ENCODE assay signal across 16 mouse cellular contexts in the genomic region with DNA sequence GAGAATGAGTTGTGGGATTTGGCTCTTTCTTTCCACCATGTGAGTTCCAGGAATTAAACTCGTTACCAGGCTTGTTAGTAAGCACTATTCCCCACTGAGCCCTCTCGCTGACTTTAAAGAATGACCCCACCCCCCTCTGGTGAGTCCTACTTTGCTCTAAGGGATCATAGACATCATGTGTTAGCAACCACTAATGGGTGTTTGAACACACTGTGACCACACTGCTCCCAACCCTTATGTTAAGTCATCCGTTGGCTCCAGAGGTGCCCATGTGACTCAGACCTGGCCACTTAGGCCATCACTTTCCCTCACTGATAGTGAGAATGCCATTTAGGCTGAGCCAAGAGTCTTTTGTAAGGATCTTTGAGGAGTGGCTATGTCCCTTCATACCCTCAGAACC. TPM values are rescaled to one million over a fixed set of nuclear protein-coding genes. Genes with fewer than 3 reads are reported as not detected.
DNase-seq lines count a peak whose midpoint lies in the region; ATAC-seq and TF ChIP-seq lines count a peak whose summit lies in the region.
"Had no signal": no experiment of that assay in that cellular context is flagged by ENCODE, and none has a peak within 500 bp of the region (broad histone marks: within the 10 kb centered on the region; RNA-seq: fewer than 3 reads in every experiment).

No protein-coding gene starts in this region.

- H3K9me3 ChIP-seq in liver, embryonic 12.5 days (replicated peaks): no peaks in the 10 kb centered on the region
- no peaks in the 10 kb centered on the region for H3K9me3 ChIP-seq in intestine, embryonic 16.5 days (ENCODE audit: control insufficient read depth, low read length)
- H3K9me3 ChIP-seq: embryonic facial prominence, embryonic 13.5 days; heart, embryonic 15.5 days; hindbrain, embryonic 15.5 days; liver, embryonic 15.5 days had no signal

- no peak for TF ChIP-seq POLR2A in liver, adult 2 months (IDR thresholded peaks at IDR 0.05; ENCODE audit: extremely low read depth, insufficient read depth, low read length)

- intact Hi-C loops in gastrocnemius, adult 2 months (cut with DNase I): no loop called here
- intact Hi-C loops in gastrocnemius, postnatal 36 days (cut with DNase I): no loop called here

- H3K4me1 ChIP-seq in liver, adult 2 months (ENCODE audit: control insufficient read depth, insufficient read depth, low read length): peaks cover 15% of the 10 kb centered on the region
- H3K4me1 ChIP-seq in liver, embryonic 12.5 days: no peaks in the 10 kb centered on the region
- H3K4me1 ChIP-seq in intestine, embryonic 16.5 days (ENCODE audit: control insufficient read depth, insufficient read depth, low read length): peaks cover 11% of the 10 kb centered on the region
- H3K4me1 ChIP-seq: heart, embryonic 15.5 days; hindbrain, embryonic 15.5 days had no signal

- no peak for DNase-seq in gastrocnemius, adult 2 months
- no peak for DNase-seq in gastrocnemius, postnatal 36 days
- DNase-seq in liver, adult 2 months (ENCODE audit: extremely low read depth, low read depth, low spot score): peak; percentile 57
- DNase-seq in Patski (ENCODE audit: low read depth, low spot score): peak; percentile 72
- peak; percentile 31 for DNase-seq in retina, embryonic 14.5 days (ENCODE audit: low spot score)
- no peak for DNase-seq in kidney, postnatal 14 days
- DNase-seq: adrenal gland, postnatal 10 days; cerebellum, adult 9-10 months; kidney, adult 9 months had no signal

- peak overlapping the region; percentile 31; the same call in 1 of the 2 replicates for H3K27ac ChIP-seq in gastrocnemius, adult 2 months
- H3K27ac ChIP-seq in liver, adult 2 months (replicated peaks; ENCODE audit: insufficient read depth, low read depth, low read length): no peak overlapping the region
- H3K27ac ChIP-seq in liver, embryonic 12.5 days: no peak overlapping the region
- H3K27ac ChIP-seq in intestine, embryonic 16.5 days (ENCODE audit: low read length): no peak overlapping the region
- H3K27ac ChIP-seq: embryonic facial prominence, embryonic 13.5 days; heart, embryonic 15.5 days; hindbrain, embryonic 15.5 days; liver, embryonic 15.5 days had no signal

- WGBS in liver, adult 2 months: 64% methylated on average over 3 of the region's 3 CpGs
- WGBS in liver, embryonic 12.5 days (ENCODE audit: insufficient replicate concordance): 42% methylated on average over 3 of the region's 3 CpGs
- 52% methylated on average over 3 of the region's 3 CpGs for WGBS in intestine, embryonic 16.5 days

- no peak overlapping the region for H3K4me2 ChIP-seq in liver, embryonic 12.5 days
- H3K4me2 ChIP-seq in intestine, embryonic 16.5 days (ENCODE audit: low read depth, low read length): no peak overlapping the region
- H3K4me2 ChIP-seq: embryonic facial prominence, embryonic 13.5 days; heart, embryonic 15.5 days; hindbrain, embryonic 15.5 days; liver, embryonic 15.5 days had no signal

- H3K27me3 ChIP-seq in liver, adult 2 months (ENCODE audit: control insufficient read depth, insufficient read depth, low read length): no peaks in the 10 kb centered on the region
- H3K27me3 ChIP-seq in liver, embryonic 12.5 days (replicated peaks): no peaks in the 10 kb centered on the region
- H3K27me3 ChIP-seq in Patski: no peaks in the 10 kb centered on the region
- H3K27me3 ChIP-seq in intestine, embryonic 16.5 days (replicated peaks; ENCODE audit: control insufficient read depth, insufficient read depth, low read length): no peaks in the 10 kb centered on the region
- H3K27me3 ChIP-seq: embryonic facial prominence, embryonic 13.5 days; heart, embryonic 15.5 days; hindbrain, embryonic 15.5 days; liver, embryonic 15.5 days had no signal

- CTCF ChIA-PET in Patski (lab: Charles Lee): interaction anchor here (1.0 to 1.1 kb wide), 2 partner anchors 40 to 48 kb away, joined by 3 read pairs; a partner anchor contains a TSS

- H3K4me3 ChIP-seq in gastrocnemius, adult 2 months: no peak overlapping the region
- H3K4me3 ChIP-seq in liver, adult 2 months (ENCODE audit: insufficient read depth, low read depth, low read length): no peak overlapping the region
- H3K4me3 ChIP-seq in liver, embryonic 12.5 days: no peak overlapping the region
- H3K4me3 ChIP-seq in intestine, embryonic 16.5 days (ENCODE audit: low read length): no peak overlapping the region
- H3K4me3 ChIP-seq: embryonic facial prominence, embryonic 13.5 days; heart, embryonic 15.5 days; hindbrain, embryonic 15.5 days; liver, embryonic 15.5 days had no signal

- H3K36me3 ChIP-seq in liver, adult 2 months (ENCODE audit: control insufficient read depth, insufficient read depth, low read length): no peaks in the 10 kb centered on the region
- H3K36me3 ChIP-seq in liver, embryonic 12.5 days: no peaks in the 10 kb centered on the region
- H3K36me3 ChIP-seq in intestine, embryonic 16.5 days (ENCODE audit: control insufficient read depth, insufficient read depth, low read length): no peaks in the 10 kb centered on the region
- H3K36me3 ChIP-seq: embryonic facial prominence, embryonic 13.5 days; heart, embryonic 15.5 days; hindbrain, embryonic 15.5 days; liver, embryonic 15.5 days had no signal

- H3K79me2 ChIP-seq in liver, adult 2 months (ENCODE audit: control insufficient read depth, insufficient read depth, low read length): no peaks in the 10 kb centered on the region

- POLR2A ChIA-PET in Patski (lab: Charles Lee): no interaction called here

- no peak overlapping the region for H3K9ac ChIP-seq in liver, adult 2 months (ENCODE audit: low read depth, low read length)
- H3K9ac ChIP-seq in liver, embryonic 12.5 days: no peak overlapping the region
- no peak overlapping the region for H3K9ac ChIP-seq in intestine, embryonic 16.5 days (ENCODE audit: low read depth, low read length)
- H3K9ac ChIP-seq: embryonic facial prominence, embryonic 13.5 days; heart, embryonic 15.5 days; hindbrain, embryonic 15.5 days; liver, embryonic 15.5 days had no signal

- TF ChIP-seq CTCF in gastrocnemius, adult 2 months (IDR thresholded peaks at IDR 0.05): no peak
- no peak for TF ChIP-seq CTCF in liver, adult 2 months (IDR thresholded peaks at IDR 0.05; ENCODE audit: low read depth, low read length)
- TF ChIP-seq CTCF in Patski (IDR thresholded peaks at IDR 0.05): no peak

- ATAC-seq in liver, embryonic 12.5 days: no peak
- peak; percentile 80 for ATAC-seq in Patski
- ATAC-seq in intestine, embryonic 16.5 days: no peak
- ATAC-seq: midbrain, embryonic 16.5 days had no signal

- in situ Hi-C loops in Patski (cut with MboI; ENCODE audit: low pct_unique_long_range_greater_than_20kb): no loop called here

RNA-seq across cellular contexts. Expression of a gene that starts 48.2 kb away (rescaled TPM):
- 10 to 100 TPM; 23.3 to 33.0 TPM for total RNA-seq in gastrocnemius, adult 2 months (2021)
- total RNA-seq in gastrocnemius, postnatal 36 days (2021): 10 to 100 TPM; 19.9 to 26.6 TPM
- total RNA-seq in liver, adult 2 months (2014; rRNA removed): 9.2 and 9.4 TPM in 2 replicates
- polyA plus RNA-seq in liver, adult 2 months (2012; rRNA removed): 3.2 and 4.2 TPM in 2 replicates
- 5.5 and 5.7 TPM in 2 replicates for polyA plus RNA-seq in liver, embryonic 12.5 days (2016; fragmentation: Nextera tagmentation; extraction: Ambion mirVana)
- 18.7 TPM for polyA plus RNA-seq in Patski (2021)
- polyA plus RNA-seq in intestine, embryonic 16.5 days (2015; fragmentation: Nextera tagmentation; extraction: Ambion mirVana): 15.2 and 17.1 TPM in 2 replicates

Comparison
In these comparisons a context has a peak if more than half of its experiments do, and no peak if none do; other contexts are left out.
1. DNase-seq: peak in liver, adult 2 months (single experiment), Patski (single experiment) and retina, embryonic 14.5 days (single experiment); none in gastrocnemius, adult 2 months (single experiment), gastrocnemius, postnatal 36 days (0 of 2) and kidney, postnatal 14 days (single experiment).